Mouse (Mus musculus): ENCODE results near the gene Tspo2. TPM values are rescaled to one million over a fixed set of nuclear protein-coding genes. Genes with fewer than 3 reads are reported as not detected.

The Tspo2 gene
- total and polyA plus RNA-seq, 2 experiments from 2014 or later = 0.90 to 2.0 TPM

GRCm38 (mm10) chr17:48409380-48410298, 41.7 kb downstream of the Tspo2 start, which contains the start of the genes Nfya and Oard1:
Nfya (minus strand) TSS chr17:48409906.
Oard1 (plus strand) TSS chr17:48410014.
- under 1% methylated on average over 82 of the region's 84 CpGs for WGBS
- H3K9ac ChIP-seq (replicated peaks; ENCODE audit: low read length) = peak within 1 kb of the TSS; percentile 93
- peak within 1 kb of the TSS; percentile 68 for H3K4me3 ChIP-seq (ENCODE audit: low read length)
- no peaks in the 10 kb centered on the region for H3K9me3 ChIP-seq (ENCODE audit: low read length)
- no peak for TF ChIP-seq CTCF (IDR thresholded peaks at IDR 0.05; ENCODE audit: low read depth)
- no peaks in the 10 kb centered on the region for H3K36me3 ChIP-seq (ENCODE audit: insufficient read depth, low read length)
- peak; percentile 100 for DNase-seq (ENCODE audit: low spot score)
- peak within 1 kb of the TSS; percentile 78 for H3K4me2 ChIP-seq (ENCODE audit: low read depth, low read length)
- 0 out of 2 replicates have a peak, but pooled peaks cover 20% of the 10 kb centered on the region for H3K4me1 ChIP-seq (ENCODE audit: insufficient read depth, low read length)
- peak; percentile 96 for ATAC-seq
- H3K27ac ChIP-seq = peak within 1 kb of the TSS; percentile 98
- H3K27me3 ChIP-seq (ENCODE audit: insufficient read depth, low read length) = no peaks in the 10 kb centered on the region

- H3K36me3 ChIP-seq (ENCODE audit: insufficient read depth, low read length) = no peaks in the 10 kb centered on the region
- no peaks in the 10 kb centered on the region for H3K27me3 ChIP-seq (ENCODE audit: insufficient read depth, low read length)
- H3K9me3 ChIP-seq (ENCODE audit: low read length) = no peaks in the 10 kb centered on the region
- DNase-seq (ENCODE audit: low spot score) = peak; percentile 80
- 0 out of 2 replicates have a peak, but pooled peaks cover 20% of the 10 kb centered on the region for H3K4me1 ChIP-seq (ENCODE audit: insufficient read depth, low read length)
- H3K9ac ChIP-seq (replicated peaks; ENCODE audit: low read length) = peak overlapping the region; percentile 93
- H3K4me2 ChIP-seq (ENCODE audit: low read depth, low read length) = peak overlapping the region; percentile 78
- H3K27ac ChIP-seq = peak overlapping the region; percentile 98
- TF ChIP-seq CTCF (IDR thresholded peaks at IDR 0.05; ENCODE audit: low read depth) = no peak
- peak; percentile 35 for ATAC-seq
- under 1% methylated on average over 43 of the region's 47 CpGs for WGBS
- H3K4me3 ChIP-seq (ENCODE audit: low read length) = peak overlapping the region; percentile 68
Observed at GRCm38 (mm10) chr17:48408526-48409291, 42.6 kb downstream of the Tspo2 start.

- ATAC-seq (no peak), DNase-seq (ENCODE audit: low spot score) (no peak)
- 7% methylated on average over 8 of the region's 8 CpGs for WGBS
Observed at GRCm38 (mm10) chr17:48407910-48408525, 43.3 kb downstream of the Tspo2 start.

GRCm38 (mm10) chr17:48407154-48407553, 44.2 kb downstream of the Tspo2 start:
- no peaks in the 10 kb centered on the region for H3K9me3 ChIP-seq (ENCODE audit: low read length)
- 0 out of 2 replicates have a peak, but pooled peaks cover 20% of the 10 kb centered on the region for H3K4me1 ChIP-seq (ENCODE audit: insufficient read depth, low read length)
- ATAC-seq (no peak), DNase-seq (ENCODE audit: low spot score) (no peak)
- TF ChIP-seq CTCF (IDR thresholded peaks at IDR 0.05; ENCODE audit: low read depth) = no peak
- no peak overlapping the region for H3K4me3 ChIP-seq (ENCODE audit: low read length)
- no peak overlapping the region for H3K9ac ChIP-seq (replicated peaks; ENCODE audit: low read length)
- H3K4me2 ChIP-seq (ENCODE audit: low read depth, low read length) = no peak overlapping the region
- no peaks in the 10 kb centered on the region for H3K36me3 ChIP-seq (ENCODE audit: insufficient read depth, low read length)
- H3K27ac ChIP-seq = no peak overlapping the region
- H3K27me3 ChIP-seq (ENCODE audit: insufficient read depth, low read length) = no peaks in the 10 kb centered on the region
- 78% methylated on average over 4 of the region's 4 CpGs for WGBS

More at GRCm38 (mm10) chr17:48407910-48408525, 43.3 kb downstream of the Tspo2 start:
- Histone ChIP-seq H3K4me1 (ENCODE audit: insufficient read depth, low read length) (0 out of 2 replicates have a peak, but pooled peaks cover 20% of the 10 kb centered on the region), H3K9ac (replicated peaks; ENCODE audit: low read length) (peak overlapping the region; percentile 93), H3K27ac (peak overlapping the region; percentile 98), H3K4me2 (ENCODE audit: low read depth, low read length) (peak overlapping the region; percentile 78), H3K27me3 (ENCODE audit: insufficient read depth, low read length) (no peaks in the 10 kb centered on the region), H3K4me3 (ENCODE audit: low read length) (peak overlapping the region; percentile 68), H3K36me3 (ENCODE audit: insufficient read depth, low read length) (no peaks in the 10 kb centered on the region), H3K9me3 (ENCODE audit: low read length) (no peaks in the 10 kb centered on the region)
- no peak for TF ChIP-seq CTCF (IDR thresholded peaks at IDR 0.05; ENCODE audit: low read depth)

- Histone ChIP-seq H3K4me1 (ENCODE audit: insufficient read depth, low read length) (0 out of 2 replicates have a peak, but pooled peaks cover 13% of the 10 kb centered on the region), H3K4me2 (ENCODE audit: low read depth, low read length) (no peak overlapping the region), H3K9ac (replicated peaks; ENCODE audit: low read length) (no peak overlapping the region), H3K27me3 (ENCODE audit: insufficient read depth, low read length) (no peaks in the 10 kb centered on the region), H3K36me3 (ENCODE audit: insufficient read depth, low read length) (peaks cover 4% of the 10 kb centered on the region; the same call in 1 of the 2 replicates), H3K9me3 (ENCODE audit: low read length) (no peaks in the 10 kb centered on the region), H3K4me3 (ENCODE audit: low read length) (no peak overlapping the region), H3K27ac (no peak overlapping the region)
- WGBS = 85% methylated on average over 1 of the region's 1 CpGs
- ATAC-seq (no peak), DNase-seq (ENCODE audit: low spot score) (no peak)
- TF ChIP-seq CTCF (IDR thresholded peaks at IDR 0.05; ENCODE audit: low read depth) = no peak
Observed at GRCm38 (mm10) chr17:48404706-48405105, 46.6 kb downstream of the Tspo2 start.

- Histone ChIP-seq H3K4me3 (ENCODE audit: low read length) (no peak overlapping the region), H3K27me3 (ENCODE audit: insufficient read depth, low read length) (no peaks in the 10 kb centered on the region), H3K9ac (replicated peaks; ENCODE audit: low read length) (no peak overlapping the region), H3K27ac (no peak overlapping the region), H3K4me1 (ENCODE audit: insufficient read depth, low read length) (0 out of 2 replicates have a peak, but pooled peaks cover 13% of the 10 kb centered on the region), H3K9me3 (ENCODE audit: low read length) (no peaks in the 10 kb centered on the region), H3K36me3 (ENCODE audit: insufficient read depth, low read length) (peaks cover 13% of the 10 kb centered on the region; the same call in 1 of the 2 replicates), H3K4me2 (ENCODE audit: low read depth, low read length) (no peak overlapping the region)
- WGBS = 93% methylated on average over 2 of the region's 2 CpGs
- no peak for TF ChIP-seq CTCF (IDR thresholded peaks at IDR 0.05; ENCODE audit: low read depth)
- DNase-seq (ENCODE audit: low spot score) (no peak), ATAC-seq (no peak)
Observed at GRCm38 (mm10) chr17:48403848-48404247, 47.5 kb downstream of the Tspo2 start.

All from hindbrain, postnatal 0 days (tissue).